Mouse (Mus musculus) forebrain, embryonic 10.5 days (tissue): ENCODE measurements around the gene Hoxd3. TPM values are rescaled to one million over a fixed set of nuclear protein-coding genes. Genes with fewer than 3 reads are reported as not detected.

Experiments
- microRNA counts: library from miRNA; unstranded; fragments of <30 nt; microRNA quantifications from one replicate; lab custom pipeline; 2017
- microRNA-seq: library from miRNA; unstranded; fragments of <30 nt; microRNA quantifications from one replicate; pipeline ENCODE4, GENCODE M21; 2017
- polyA plus RNA-seq: library from polyadenylated mRNA; unstranded; fragments of >200 nt; fragmentation: Nextera tagmentation; extraction: Ambion mirVana; gene quantifications from 2 replicates; pipeline ENCODE4 v1.2.1, GENCODE M21; 2016

Gene Hoxd3
- polyA plus RNA-seq, 1 experiment from 2014 or later: 0.10 TPM

MicroRNAs encoded within 50 kb of the gene (microRNA counts, 519-probe panel; counts per million panel counts)
- microRNA mmu-miR-10b (lab: Ali Mortazavi, UCI): 341 counts per million, percentile 65 among the panel's probes with 10 or more counts

Small RNA genes within 50 kb of the gene (microRNA-seq; reads per million reads assigned to microRNA genes)
- gene Gm44463 (not detected), gene Mir10b (103 reads per million, percentile 48 among the genes with 10 or more reads in this experiment)

Other genes starting within 250 kb of the Hoxd3 start
- 38.1 and 40.1 TPM in 2 replicates for gene Lnpk, start 132.5 kb upstream of the Hoxd3 start, polyA plus RNA-seq
- gene Evx2, start 52.4 kb upstream of the Hoxd3 start, polyA plus RNA-seq: not detected in 2 replicates
- not detected in 2 replicates for gene Hoxd13, start 43.6 kb upstream of the Hoxd3 start, polyA plus RNA-seq
- not detected in 2 replicates for gene Hoxd12, start 36.9 kb upstream of the Hoxd3 start, polyA plus RNA-seq
- not detected in 2 replicates for gene Hoxd11, start 32.4 kb upstream of the Hoxd3 start, polyA plus RNA-seq
- not detected in 2 replicates for gene Hoxd10, start 20.0 kb upstream of the Hoxd3 start, polyA plus RNA-seq
- not detected in 2 replicates for gene Hoxd9, start 14.2 kb upstream of the Hoxd3 start, polyA plus RNA-seq
- not detected in 2 replicates for gene Hoxd8, start 7.3 kb upstream of the Hoxd3 start, polyA plus RNA-seq
- not detected in 2 replicates for gene Hoxd4, start within 50 bp of the Hoxd3 start, polyA plus RNA-seq
- not detected in 2 replicates for gene Gm28230, start 14.8 kb downstream of the Hoxd3 start, polyA plus RNA-seq
- not detected in 2 replicates for gene Hoxd1, start 51.1 kb downstream of the Hoxd3 start, polyA plus RNA-seq
- 113 and 114 TPM in 2 replicates for gene Mtx2, start 113.9 kb downstream of the Hoxd3 start, polyA plus RNA-seq